Mouse (Mus musculus): ENCODE results near the gene Sgpl1. TPM values are rescaled to one million over a fixed set of nuclear protein-coding genes. Genes with fewer than 3 reads are reported as not detected.

Gene Sgpl1
- polyA plus RNA-seq, 1 experiment from 2014 or later, result 62.9 TPM

DNA sequence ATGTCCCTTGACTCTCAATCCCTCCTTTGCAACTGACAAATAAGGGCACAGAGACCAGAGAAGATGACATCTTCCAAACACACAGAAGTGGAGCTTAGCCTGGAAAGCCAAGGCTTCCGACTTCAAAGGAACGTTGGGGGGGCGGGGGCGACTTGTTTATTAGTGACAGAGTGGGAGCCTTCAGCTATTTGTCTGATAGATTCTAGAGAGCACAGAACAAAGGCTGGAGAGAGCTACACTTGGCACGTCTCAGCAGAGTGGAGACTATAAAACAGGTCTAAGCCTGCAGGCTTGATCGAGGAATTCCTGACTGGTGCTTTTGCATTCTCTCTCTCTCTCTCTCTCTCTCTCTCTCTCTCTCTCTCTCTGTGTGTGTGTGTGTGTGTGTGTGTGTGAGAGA, 3.1 kb upstream of the Sgpl1 start:
- Histone ChIP-seq H3K4me3 (replicated peaks) (no peak overlapping the region), H3K36me3 (no peaks in the 10 kb centered on the region), H3K27me3 (no peaks in the 10 kb centered on the region), H3K4me1 (peaks cover 13% of the 10 kb centered on the region), H3K27ac (0 out of 2 replicates have a peak overlapping the region, but pooled peaks have one; percentile 18), H3K9me3 (replicated peaks) (no peaks in the 10 kb centered on the region), H3K9ac (no peak overlapping the region), H3K4me2 (no peak overlapping the region)
- 13% methylated on average over 6 of the region's 6 CpGs for WGBS
- no peak for ATAC-seq (replicated peaks; ENCODE audit: low FRiP score)

DNA sequence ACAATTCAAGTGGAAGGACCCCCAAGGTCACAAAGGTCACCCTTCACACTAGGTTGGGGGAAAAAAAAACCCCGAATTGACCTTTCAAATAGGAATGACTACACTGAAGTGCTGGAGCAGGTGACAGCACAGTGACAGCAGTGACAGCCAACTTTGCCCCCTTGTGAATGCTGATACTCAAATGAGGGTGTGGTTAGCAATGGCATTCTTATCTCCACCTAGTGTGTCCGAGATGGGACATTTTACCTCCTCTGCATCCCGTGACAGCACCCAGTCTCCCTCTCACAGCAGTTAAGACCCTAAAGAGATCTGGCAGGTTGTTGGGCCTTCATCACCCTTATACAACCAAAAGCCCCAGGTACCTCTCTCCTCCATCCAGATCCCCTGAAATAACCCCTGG, 2.0 kb upstream of the Sgpl1 start:
- WGBS, result 88% methylated on average over 3 of the region's 3 CpGs
- Histone ChIP-seq H3K27ac (no peak overlapping the region), H3K27me3 (no peaks in the 10 kb centered on the region)

DNA sequence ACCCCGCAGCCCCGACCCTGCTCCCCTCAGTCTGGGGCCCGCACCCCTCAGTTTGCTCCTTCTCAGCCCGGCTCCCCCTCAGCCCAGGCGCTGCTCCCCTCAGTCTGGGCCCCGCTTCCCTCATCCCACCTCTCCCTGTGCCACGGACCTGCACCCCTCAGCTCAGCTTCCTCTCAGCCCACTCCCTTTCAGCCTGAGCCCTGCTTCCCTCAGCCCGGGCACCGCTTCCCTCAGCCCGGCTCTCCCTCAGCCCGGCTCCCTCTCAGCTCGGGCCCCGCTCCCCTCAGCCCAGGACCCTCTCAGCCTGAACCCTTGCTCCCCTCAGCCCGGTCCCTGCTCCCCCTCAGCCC, 721 bp downstream of the Sgpl1 start:
- peak overlapping the region; percentile 98 for H3K27ac ChIP-seq
- peaks cover 7% of the 10 kb centered on the region; the same call in 1 of the 2 replicates for H3K36me3 ChIP-seq
- WGBS, result under 1% methylated on average over 13 of the region's 14 CpGs
- H3K27me3 ChIP-seq, result no peaks in the 10 kb centered on the region
- H3K4me1 ChIP-seq, result peaks cover 16% of the 10 kb centered on the region
- H3K9ac ChIP-seq, result peak overlapping the region; percentile 96
- H3K4me3 ChIP-seq (replicated peaks), result peak overlapping the region; percentile 94
- H3K4me2 ChIP-seq, result peak overlapping the region; percentile 97
- no peaks in the 10 kb centered on the region for H3K9me3 ChIP-seq (replicated peaks)
- peak; percentile 67; the same call in 1 of the 2 replicates for ATAC-seq (replicated peaks; ENCODE audit: low FRiP score)

More for the DNA sequence above, 2.0 kb upstream of the Sgpl1 start:
- no peak overlapping the region for H3K9ac ChIP-seq
- peaks cover 16% of the 10 kb centered on the region for H3K4me1 ChIP-seq
- no peaks in the 10 kb centered on the region for H3K36me3 ChIP-seq
- H3K4me3 ChIP-seq (replicated peaks), result no peak overlapping the region
- H3K9me3 ChIP-seq (replicated peaks), result no peaks in the 10 kb centered on the region
- no peak overlapping the region for H3K4me2 ChIP-seq
- ATAC-seq (replicated peaks; ENCODE audit: low FRiP score), result no peak

DNA sequence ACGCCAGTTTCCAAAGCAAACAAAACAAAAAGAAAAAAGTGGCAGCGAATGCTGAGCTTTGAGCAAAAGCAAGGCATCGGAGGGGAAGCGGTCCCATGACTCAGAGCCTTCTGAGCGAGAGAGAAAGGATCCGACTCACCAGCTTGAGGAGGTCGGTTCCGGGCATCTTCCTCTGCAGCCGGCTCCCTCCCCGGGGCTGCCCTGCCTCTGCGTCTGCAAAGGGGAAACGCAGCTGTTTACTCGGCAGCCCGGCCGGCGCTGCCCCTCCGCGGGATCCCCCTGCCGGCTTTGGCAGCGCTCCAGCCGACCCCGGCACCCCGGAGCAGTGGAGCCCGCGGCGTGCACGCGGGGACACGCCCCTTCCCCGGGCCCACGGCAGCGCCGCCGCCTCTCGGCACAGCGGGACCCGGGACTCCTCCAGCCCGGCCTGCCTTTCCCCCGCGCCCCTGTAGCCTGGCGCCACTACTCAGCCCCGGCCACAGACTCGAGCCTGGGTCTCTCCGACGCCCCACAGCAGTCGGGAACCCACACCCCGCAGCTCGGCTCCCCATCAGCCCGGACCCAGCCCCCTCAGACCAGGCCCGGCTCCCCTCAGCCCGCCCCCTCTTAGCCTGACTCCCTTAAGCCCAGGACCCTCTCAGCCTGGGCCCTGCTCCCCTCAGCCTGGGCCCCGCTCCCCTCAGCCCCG, 1.2 kb downstream of the Sgpl1 start:
- Histone ChIP-seq H3K27me3 (no peaks in the 10 kb centered on the region), H3K4me1 (peaks cover 16% of the 10 kb centered on the region), H3K4me2 (peak overlapping the region; percentile 97), H3K9ac (peak overlapping the region; percentile 96), H3K9me3 (replicated peaks) (no peaks in the 10 kb centered on the region), H3K36me3 (peaks cover 11% of the 10 kb centered on the region; the same call in 1 of the 2 replicates), H3K4me3 (replicated peaks) (peak overlapping the region; percentile 94), H3K27ac (peak overlapping the region; percentile 98)
- WGBS, result 0% methylated on average over 49 of the region's 53 CpGs
- peak; percentile 74 for ATAC-seq (replicated peaks; ENCODE audit: low FRiP score)

DNA sequence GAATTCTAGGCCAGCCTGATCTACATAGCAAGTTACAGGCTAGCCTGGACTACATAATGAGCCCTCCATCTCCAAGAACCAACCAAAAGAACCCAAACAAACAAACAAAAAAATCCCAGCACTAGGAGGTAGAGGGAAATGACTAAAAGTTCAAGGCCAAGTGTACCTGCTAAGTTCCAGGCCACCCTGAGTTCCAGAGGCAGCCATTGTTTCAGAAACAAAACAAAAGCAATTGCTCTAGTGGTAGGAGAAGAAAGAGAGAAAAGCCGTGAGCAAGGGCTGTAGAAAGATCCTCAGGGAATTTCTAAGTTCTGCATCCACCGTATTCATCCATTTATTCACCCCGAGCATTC, 1.8 kb downstream of the Sgpl1 start:
- Histone ChIP-seq H3K27ac (peak overlapping the region; percentile 98), H3K9me3 (replicated peaks) (no peaks in the 10 kb centered on the region), H3K4me1 (peaks cover 16% of the 10 kb centered on the region), H3K9ac (peak overlapping the region; percentile 96), H3K27me3 (no peaks in the 10 kb centered on the region), H3K4me2 (peak overlapping the region; percentile 97), H3K4me3 (replicated peaks) (peak overlapping the region; percentile 94), H3K36me3 (peaks cover 11% of the 10 kb centered on the region; the same call in 1 of the 2 replicates)
- ATAC-seq (replicated peaks; ENCODE audit: low FRiP score), result no peak
- WGBS, result 0% methylated on average over 3 of the region's 3 CpGs

DNA sequence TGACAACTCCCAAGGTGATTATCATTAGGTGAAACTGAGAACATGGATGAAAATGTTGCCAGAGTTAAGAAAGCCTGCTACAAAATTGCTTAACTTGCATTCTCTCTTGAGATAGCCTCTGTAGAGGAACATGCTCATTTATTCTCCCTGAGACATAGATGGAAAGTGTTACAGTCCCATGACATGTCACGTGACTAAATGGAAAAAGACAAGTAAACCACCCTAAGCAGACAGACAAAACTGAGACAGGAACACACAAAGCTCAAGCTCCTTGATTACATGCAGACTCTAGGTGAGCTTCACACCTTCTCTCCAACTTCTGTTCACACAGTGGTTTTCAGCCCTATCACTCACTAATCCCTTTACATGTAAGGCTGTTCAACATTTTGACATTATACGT, 4.2 kb downstream of the Sgpl1 start:
- no peak for ATAC-seq (replicated peaks; ENCODE audit: low FRiP score)
- Histone ChIP-seq H3K4me3 (replicated peaks) (no peak overlapping the region), H3K36me3 (peaks cover 16% of the 10 kb centered on the region), H3K9me3 (replicated peaks) (no peaks in the 10 kb centered on the region), H3K4me2 (no peak overlapping the region), H3K27ac (no peak overlapping the region), H3K4me1 (peaks cover 13% of the 10 kb centered on the region), H3K27me3 (no peaks in the 10 kb centered on the region), H3K9ac (no peak overlapping the region)
- 86% methylated on average over 2 of the region's 2 CpGs for WGBS

DNA sequence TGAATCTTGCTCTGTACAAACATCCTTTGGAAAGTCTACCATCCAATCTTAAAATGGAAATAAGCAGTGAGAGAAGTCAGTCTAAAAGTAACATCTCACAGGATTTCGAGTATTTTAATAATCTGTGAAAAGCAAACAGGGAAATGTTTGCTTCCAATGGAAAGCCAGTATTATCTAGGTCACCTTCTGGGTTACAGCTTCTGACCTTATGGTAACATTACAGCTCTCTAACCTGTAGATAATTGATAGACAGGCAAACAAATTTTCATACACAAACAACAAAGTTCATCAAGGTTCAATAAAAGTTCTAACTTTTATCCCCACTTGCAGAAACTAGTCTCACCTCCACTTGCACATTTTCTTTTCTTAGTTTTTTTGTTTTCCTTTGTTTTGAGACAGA, 9.9 kb downstream of the Sgpl1 start:
- H3K27me3 ChIP-seq, result no peaks in the 10 kb centered on the region
- no peak overlapping the region for H3K4me2 ChIP-seq
- no peak overlapping the region for H3K27ac ChIP-seq
- no peak overlapping the region for H3K9ac ChIP-seq
- H3K4me1 ChIP-seq, result no peaks in the 10 kb centered on the region
- no peak overlapping the region for H3K4me3 ChIP-seq (replicated peaks)
- H3K9me3 ChIP-seq (replicated peaks), result no peaks in the 10 kb centered on the region
- no peak for ATAC-seq (replicated peaks; ENCODE audit: low FRiP score)
- H3K36me3 ChIP-seq, result peaks cover 19% of the 10 kb centered on the region
- WGBS, result 77% methylated on average over 1 of the region's 1 CpGs

DNA sequence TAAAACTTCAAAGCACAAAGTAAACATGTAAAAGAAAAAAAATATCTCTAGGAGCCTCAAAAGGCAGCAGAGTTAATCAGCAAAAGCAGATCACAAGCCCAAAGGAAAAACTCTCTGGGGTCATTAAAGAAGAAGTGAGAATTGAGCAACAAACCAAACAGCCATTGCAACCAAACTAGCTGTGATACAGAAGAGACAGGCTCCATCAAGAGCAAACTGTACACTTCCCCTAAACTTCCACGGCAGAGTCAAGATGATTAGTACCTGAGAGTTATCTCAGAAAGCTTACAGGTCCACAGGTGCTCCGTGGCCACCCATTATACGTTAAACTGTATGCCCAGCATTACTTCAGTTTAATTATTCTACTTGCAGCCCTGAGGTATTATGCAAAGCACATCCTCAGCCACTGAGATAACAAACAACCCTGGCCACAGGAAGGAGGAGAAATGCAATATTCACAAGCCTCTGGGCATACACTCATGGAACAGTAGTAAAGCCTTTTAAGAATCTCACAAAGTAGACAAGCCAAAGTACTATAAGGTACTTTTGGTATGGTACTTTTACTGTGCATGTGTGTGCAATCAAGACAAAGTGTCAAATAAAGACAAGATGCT, 12.2 kb downstream of the Sgpl1 start:
- no peak overlapping the region for H3K4me2 ChIP-seq
- 55% methylated on average over 3 of the region's 3 CpGs for WGBS
- H3K4me3 ChIP-seq (replicated peaks), result no peak overlapping the region
- no peak overlapping the region for H3K9ac ChIP-seq
- no peaks in the 10 kb centered on the region for H3K27me3 ChIP-seq
- ATAC-seq (replicated peaks; ENCODE audit: low FRiP score), result no peak
- no peaks in the 10 kb centered on the region for H3K4me1 ChIP-seq
- H3K27ac ChIP-seq, result no peak overlapping the region
- H3K36me3 ChIP-seq, result peaks cover 22% of the 10 kb centered on the region; the same call in 1 of the 2 replicates
- no peaks in the 10 kb centered on the region for H3K9me3 ChIP-seq (replicated peaks)

DNA sequence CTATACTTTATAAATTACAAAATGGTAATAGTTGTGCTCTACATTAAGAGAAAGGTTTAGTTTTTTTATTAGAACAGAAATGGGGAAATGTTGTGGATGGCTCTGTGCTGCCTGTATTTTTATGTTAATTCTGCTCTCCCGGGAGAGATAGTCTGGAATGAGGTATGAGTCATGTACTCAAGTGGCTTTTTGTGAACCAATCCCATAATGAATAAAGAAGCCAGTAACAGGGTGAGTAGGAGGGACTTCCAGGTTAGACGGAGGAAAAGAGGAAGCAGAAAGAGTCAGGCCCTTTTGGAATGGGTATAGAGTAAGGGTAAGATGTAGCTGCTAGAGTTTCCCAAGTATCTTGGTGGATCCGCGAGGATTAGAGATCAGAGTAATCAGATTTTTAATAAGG, 13.5 kb downstream of the Sgpl1 start:
- Histone ChIP-seq H3K9me3 (replicated peaks) (no peaks in the 10 kb centered on the region), H3K9ac (no peak overlapping the region)
- 83% methylated on average over 4 of the region's 4 CpGs for WGBS

DNA sequence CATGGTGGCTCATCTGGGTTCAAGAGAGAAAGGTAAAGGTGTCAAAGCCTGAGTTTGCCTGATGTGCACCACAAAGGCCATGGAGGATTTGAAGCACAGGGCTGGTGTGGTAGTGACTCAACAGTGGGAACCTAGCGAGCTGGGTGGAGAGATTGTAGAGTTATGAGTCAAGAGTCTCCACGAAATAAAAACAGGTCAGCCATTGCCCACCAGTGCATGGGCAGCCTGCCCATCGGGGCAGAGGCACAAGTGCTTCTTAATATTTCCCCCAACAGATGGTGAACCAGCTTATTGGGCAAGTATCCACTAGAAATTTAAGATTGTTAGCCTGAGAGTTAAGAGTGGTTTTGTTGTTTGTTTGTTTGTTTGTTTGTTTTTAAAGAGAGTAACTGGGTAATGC, 16.5 kb downstream of the Sgpl1 start:
- H3K36me3 ChIP-seq, result peaks cover 22% of the 10 kb centered on the region; the same call in 1 of the 2 replicates
- WGBS, result 83% methylated on average over 3 of the region's 3 CpGs
- no peak overlapping the region for H3K4me3 ChIP-seq (replicated peaks)
- ATAC-seq (replicated peaks; ENCODE audit: low FRiP score), result no peak
- no peaks in the 10 kb centered on the region for H3K9me3 ChIP-seq (replicated peaks)
- no peak overlapping the region for H3K9ac ChIP-seq
- no peak overlapping the region for H3K27ac ChIP-seq
- no peak overlapping the region for H3K4me2 ChIP-seq
- H3K27me3 ChIP-seq, result no peaks in the 10 kb centered on the region
- H3K4me1 ChIP-seq, result no peaks in the 10 kb centered on the region

More for the DNA sequence above, 13.5 kb downstream of the Sgpl1 start:
- no peak overlapping the region for H3K4me2 ChIP-seq
- H3K27me3 ChIP-seq, result no peaks in the 10 kb centered on the region
- H3K4me1 ChIP-seq, result no peaks in the 10 kb centered on the region
- no peak overlapping the region for H3K27ac ChIP-seq
- H3K36me3 ChIP-seq, result peaks cover 18% of the 10 kb centered on the region; the same call in 1 of the 2 replicates
- H3K4me3 ChIP-seq (replicated peaks), result no peak overlapping the region
- ATAC-seq (replicated peaks; ENCODE audit: low FRiP score), result no peak

DNA sequence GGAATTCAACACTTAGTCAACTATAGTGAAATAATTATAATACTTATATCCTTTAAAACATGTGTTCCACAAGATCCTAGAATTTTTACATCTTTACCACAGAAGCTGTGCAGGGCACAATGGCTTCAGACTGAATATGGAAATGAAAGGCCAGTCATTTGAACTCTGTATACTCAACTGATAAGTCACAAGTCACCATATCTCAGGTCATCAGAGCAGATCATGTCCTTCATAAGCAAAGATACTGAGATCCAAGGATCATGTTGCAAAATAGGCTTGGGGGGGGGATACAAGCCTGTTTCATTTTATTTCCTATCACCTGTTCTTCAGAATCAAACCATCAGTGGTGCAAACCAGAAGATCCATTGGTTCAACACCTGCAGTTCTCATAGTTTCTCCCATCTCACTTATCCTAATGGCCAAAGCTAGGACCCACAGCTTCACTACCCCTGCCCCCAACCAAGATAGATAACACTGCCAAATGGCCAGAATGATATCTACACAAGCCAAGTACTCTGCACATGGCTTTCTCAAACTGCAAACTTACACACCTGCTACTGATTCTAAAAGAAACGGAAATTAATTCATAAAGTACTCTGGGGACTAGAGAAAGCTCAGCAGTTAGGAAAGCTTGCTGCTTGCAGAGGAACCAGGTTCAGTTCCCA, 18.7 kb downstream of the Sgpl1 start:
- no peak overlapping the region for H3K9ac ChIP-seq
- no peaks in the 10 kb centered on the region for H3K27me3 ChIP-seq
- H3K4me1 ChIP-seq, result no peaks in the 10 kb centered on the region
- peaks cover 16% of the 10 kb centered on the region; the same call in 1 of the 2 replicates for H3K36me3 ChIP-seq
- WGBS, result 92% methylated on average over 1 of the region's 1 CpGs
- no peak overlapping the region for H3K4me3 ChIP-seq (replicated peaks)
- ATAC-seq (replicated peaks; ENCODE audit: low FRiP score), result no peak
- H3K27ac ChIP-seq, result no peak overlapping the region
- no peak overlapping the region for H3K4me2 ChIP-seq
- H3K9me3 ChIP-seq (replicated peaks), result no peaks in the 10 kb centered on the region

DNA sequence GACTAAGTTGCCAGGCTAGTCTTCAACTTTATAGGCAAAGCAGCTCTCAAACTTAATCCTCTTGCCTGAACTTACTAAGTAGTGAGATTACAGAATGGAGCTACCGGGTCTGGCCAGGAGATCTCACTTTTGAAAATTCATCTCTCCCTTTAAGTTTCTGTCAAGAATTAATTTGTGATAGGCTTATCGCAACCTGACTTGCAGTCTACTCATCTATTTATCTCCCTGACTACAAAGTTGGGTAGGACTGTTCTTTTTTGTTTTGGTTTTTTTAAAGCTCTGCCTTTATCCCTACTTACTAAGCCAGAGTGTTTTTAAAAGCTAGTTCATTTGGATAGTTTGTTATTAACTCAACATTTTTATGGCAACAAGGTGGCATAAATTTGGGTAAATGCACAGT, 23.0 kb downstream of the Sgpl1 start:
- WGBS, result 93% methylated on average over 2 of the region's 2 CpGs
- Histone ChIP-seq H3K4me3 (replicated peaks) (no peak overlapping the region), H3K9me3 (replicated peaks) (no peaks in the 10 kb centered on the region), H3K9ac (no peak overlapping the region), H3K4me2 (no peak overlapping the region), H3K27ac (no peak overlapping the region), H3K36me3 (peaks cover 33% of the 10 kb centered on the region), H3K27me3 (no peaks in the 10 kb centered on the region), H3K4me1 (no peaks in the 10 kb centered on the region)
- ATAC-seq (replicated peaks; ENCODE audit: low FRiP score), result no peak
